Mouse (Mus musculus) right cerebral cortex, adult 18-20 months (tissue): ENCODE measurements around the gene Tmem200b.

Experiments used
- DNase-seq: peaks from one replicate; pipeline ENCODE4 v3.0.0; 2022; ENCODE audit warnings: mixed read lengths

Tmem200b gene

GRCm38 (mm10) chr4:131970244-131970853 is 48.8 kb downstream of the Tmem200b start:
- no peak for DNase-seq
